Mouse (Mus musculus) erythroblast, embryonic 14.5 days (primary cell): ENCODE results near the gene Atp1b2. TPM values are rescaled to one million over a fixed set of nuclear protein-coding genes. Genes with fewer than 3 reads are reported as not detected.
"Not testable (repeated sequence)": the region's sequence is repeated elsewhere in the genome, so short reads cannot be mapped to it uniquely, and the experiment has no call there.

Experiments used
- H3K27me3 ChIP-seq: 2 replicates; pipeline ENCODE4 v1.6.1; 2012; ENCODE audit warnings: inconsistent platforms; ENCODE audit not compliant: control insufficient read depth
- H3K36me3 ChIP-seq: 2 replicates; pipeline ENCODE4 v1.6.1; 2012; ENCODE audit warnings: mild to moderate bottlenecking, inconsistent platforms; ENCODE audit not compliant: control insufficient read depth
- H3K4me1 ChIP-seq: 2 replicates; pipeline ENCODE4 v1.6.1; 2012; ENCODE audit warnings: inconsistent platforms; ENCODE audit not compliant: control insufficient read depth
- H3K4me3 ChIP-seq: replicated peaks from 2 replicates; pipeline ENCODE3; 2012; ENCODE audit warnings: moderate library complexity, mild to moderate bottlenecking, inconsistent platforms
- H3K9me3 ChIP-seq: 2 replicates; pipeline ENCODE4 v1.6.1; 2012; ENCODE audit warnings: low read length, inconsistent platforms, mixed read lengths; ENCODE audit not compliant: control insufficient read depth
- GATA1 ChIP-seq: IDR thresholded peaks from 2 replicates; pipeline ENCODE4 v1.6.1; 2012; ENCODE audit warnings: low read length, inconsistent platforms, mixed read lengths
- TAL1 ChIP-seq: IDR thresholded peaks from 3 replicates; pipeline ENCODE4 v1.6.1; 2012; ENCODE audit warnings: low read length, inconsistent platforms, mixed read lengths
- polyA plus RNA-seq: library from polyadenylated mRNA; stranded (reverse); fragments of >175 nt; gene quantifications from 2 replicates; pipeline ENCODE4 v1.2.3, GENCODE M21; 2012

Atp1b2 gene
- polyA plus RNA-seq, 1 experiment: 9.1 TPM

DNA sequence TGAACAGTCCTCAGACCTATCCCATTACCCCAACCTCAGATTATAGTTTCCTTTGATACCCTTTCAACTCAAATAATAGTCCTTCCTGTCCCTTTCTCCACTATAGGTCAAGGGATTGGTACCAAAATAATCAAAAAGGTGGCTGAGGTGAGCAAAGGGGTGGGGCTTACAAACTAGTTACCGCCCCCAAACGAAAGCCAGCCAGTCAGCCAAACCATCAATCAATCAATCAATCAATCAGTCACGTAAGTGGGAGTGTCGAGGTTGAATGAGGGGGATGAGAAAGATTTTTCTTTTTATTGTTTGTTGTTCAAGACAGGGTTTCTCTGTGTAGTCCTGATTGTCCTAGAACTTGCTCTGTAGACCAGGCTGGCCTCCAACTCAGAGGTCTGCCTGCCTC is 17.3 kb upstream of the Atp1b2 start:
- TF ChIP-seq GATA1: no peak
- TF ChIP-seq TAL1: no peak
- no peaks in the 10 kb centered on the region for H3K9me3 ChIP-seq
- no peaks in the 10 kb centered on the region for H3K36me3 ChIP-seq
- no peak overlapping the region for H3K4me3 ChIP-seq
- peaks cover 33% of the 10 kb centered on the region for H3K4me1 ChIP-seq
- H3K27me3 ChIP-seq: no peaks in the 10 kb centered on the region

- Histone ChIP-seq H3K4me3 (peak overlapping the region; percentile 63), H3K36me3 (no peaks in the 10 kb centered on the region), H3K27me3 (no peaks in the 10 kb centered on the region), H3K4me1 (peaks cover 39% of the 10 kb centered on the region), H3K9me3 (no peaks in the 10 kb centered on the region)
- TF ChIP-seq TAL1 (no peak), GATA1 (no peak)
These were observed 16.7 kb upstream of the Atp1b2 start for GRCm38 (mm10) chr11:69622406-69622805.

- Histone ChIP-seq H3K27me3 (peaks cover 4% of the 10 kb centered on the region), H3K9me3 (no peaks in the 10 kb centered on the region), H3K4me3 (peak within 1 kb of the TSS; percentile 63), H3K4me1 (peaks cover 45% of the 10 kb centered on the region), H3K36me3 (no peaks in the 10 kb centered on the region)
- TF ChIP-seq TAL1 (no peak), GATA1 (no peak)
These were observed 16.0 kb upstream of the Atp1b2 start, which contains the start of gene Sat2 for GRCm38 (mm10) chr11:69621571-69622268. Sat2 (plus strand) TSS chr11:69622024.

DNA sequence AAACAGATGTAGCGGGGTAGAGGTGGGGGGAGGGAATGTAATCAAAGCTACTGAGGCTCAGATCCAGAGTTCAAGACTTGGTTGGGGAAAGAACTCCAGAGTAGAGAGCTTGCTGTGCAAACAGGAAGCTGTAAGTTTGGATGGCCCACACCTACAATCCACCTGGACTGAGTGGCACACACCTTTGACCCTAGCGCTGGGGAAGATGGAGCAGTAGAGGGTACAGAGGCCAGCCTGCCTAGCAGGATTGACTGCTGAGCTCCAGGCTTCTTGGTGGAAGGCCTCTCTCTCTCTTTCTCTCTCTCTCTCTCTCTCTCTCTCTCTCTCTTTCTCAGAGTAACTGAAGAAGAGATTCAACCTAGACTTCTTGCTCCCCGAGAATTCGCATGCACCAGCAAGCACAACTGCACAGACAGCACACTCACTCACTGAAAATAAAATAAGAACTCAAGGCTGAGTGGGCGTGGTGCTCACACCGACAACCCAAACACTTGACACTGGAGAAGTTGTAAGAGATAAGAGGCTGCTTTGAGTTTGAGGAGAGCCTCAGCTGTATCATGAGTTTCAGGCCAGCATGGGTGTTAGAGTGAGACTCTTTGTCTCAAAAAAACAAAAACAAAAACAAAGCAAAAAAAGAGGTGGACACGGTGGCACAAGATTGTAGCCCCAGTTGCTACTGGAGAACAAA is 14.8 kb upstream of the Atp1b2 start:
- Histone ChIP-seq H3K4me1 (peaks cover 48% of the 10 kb centered on the region), H3K9me3 (no peaks in the 10 kb centered on the region), H3K27me3 (peaks cover 6% of the 10 kb centered on the region), H3K36me3 (no peaks in the 10 kb centered on the region), H3K4me3 (no peak overlapping the region)
- no peak for TF ChIP-seq GATA1
- TF ChIP-seq TAL1: no peak

- peaks cover 62% of the 10 kb centered on the region for H3K4me1 ChIP-seq
- no peaks in the 10 kb centered on the region for H3K9me3 ChIP-seq
- peaks cover 6% of the 10 kb centered on the region for H3K27me3 ChIP-seq
- TF ChIP-seq GATA1: no peak
- TF ChIP-seq TAL1: no peak
- H3K4me3 ChIP-seq: no peak within 1 kb of the TSS
- no peaks in the 10 kb centered on the region for H3K36me3 ChIP-seq
These were observed 12.1 kb upstream of the Atp1b2 start, which contains the start of gene Shbg for GRCm38 (mm10) chr11:69617805-69618204. Shbg (minus strand) TSS chr11:69617905.

DNA sequence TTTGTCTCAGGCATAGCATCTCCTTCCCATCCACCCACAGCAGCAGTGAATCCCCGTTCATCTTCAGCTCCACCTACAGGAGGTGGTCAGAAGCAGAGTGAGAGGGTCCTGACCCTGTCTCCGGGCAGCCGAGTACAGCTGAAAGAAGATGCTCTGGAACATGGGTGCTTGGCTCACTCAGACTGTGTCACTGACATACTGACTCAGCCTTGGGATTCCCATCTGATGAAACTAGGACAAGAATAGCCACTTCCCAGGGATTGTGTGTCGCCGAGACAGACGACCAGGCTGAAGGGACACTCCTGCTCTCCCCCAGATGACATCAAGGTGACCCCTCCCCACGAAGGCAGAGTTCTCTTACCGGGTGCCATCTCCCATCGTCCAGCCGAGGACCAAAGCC is 11.0 kb upstream of the Atp1b2 start:
- peaks cover 6% of the 10 kb centered on the region for H3K27me3 ChIP-seq
- H3K9me3 ChIP-seq: no peaks in the 10 kb centered on the region
- no peaks in the 10 kb centered on the region for H3K36me3 ChIP-seq
- H3K4me1 ChIP-seq: peaks cover 58% of the 10 kb centered on the region
- no peak overlapping the region for H3K4me3 ChIP-seq
- TF ChIP-seq TAL1 (no peak), GATA1 (no peak)

GRCm38 (mm10) chr11:69614257-69614588 is 8.5 kb upstream of the Atp1b2 start:
- H3K27me3 ChIP-seq, H3K9me3 ChIP-seq, H3K36me3 ChIP-seq: not testable (repeated sequence)
- Histone ChIP-seq H3K4me1 (peaks cover 58% of the 10 kb centered on the region), H3K4me3 (peak overlapping the region; percentile 43)

GRCm38 (mm10) chr11:69613553-69614256 is 8.0 kb upstream of the Atp1b2 start:
- H3K36me3 ChIP-seq: no peaks in the 10 kb centered on the region
- peaks cover 63% of the 10 kb centered on the region for H3K4me1 ChIP-seq
- H3K27me3 ChIP-seq: peaks cover 6% of the 10 kb centered on the region
- H3K9me3 ChIP-seq: no peaks in the 10 kb centered on the region
- H3K4me3 ChIP-seq: peak overlapping the region; percentile 65
- TF ChIP-seq TAL1: no peak
- TF ChIP-seq GATA1: no peak

GRCm38 (mm10) chr11:69610899-69611298 is 5.2 kb upstream of the Atp1b2 start:
- H3K4me3 ChIP-seq: no peak overlapping the region
- peaks cover 73% of the 10 kb centered on the region for H3K4me1 ChIP-seq
- no peaks in the 10 kb centered on the region for H3K36me3 ChIP-seq
- H3K9me3 ChIP-seq: no peaks in the 10 kb centered on the region
- TF ChIP-seq TAL1: no peak
- TF ChIP-seq GATA1: no peak
- H3K27me3 ChIP-seq: no peaks in the 10 kb centered on the region
